Mouse (Mus musculus) ES-E14 (cell line): ENCODE measurements around the gene Anks1b. TPM values are rescaled to one million over a fixed set of nuclear protein-coding genes. Genes with fewer than 3 reads are reported as not detected.

Source experiments
- DNase-seq: peaks from one replicate; pipeline ENCODE4 v3.0.0-alpha.2; 2013; ENCODE audit warnings: low read depth, low spot score
- H3K27ac ChIP-seq: 2 replicates; pipeline ENCODE4 v1.5.1; 2012; ENCODE audit warnings: low read depth, mild to moderate bottlenecking, low read length, moderate library complexity, mixed read lengths; ENCODE audit not compliant: poor library complexity, insufficient read depth, severe bottlenecking
- H3K36me3 ChIP-seq: 2 replicates; pipeline ENCODE4 v1.6.1; 2012; ENCODE audit warnings: mild to moderate bottlenecking, low read length, moderate library complexity, mixed read lengths; ENCODE audit not compliant: control insufficient read depth, poor library complexity, insufficient read depth, severe bottlenecking
- H3K4me1 ChIP-seq, 2 experiments: fragments of 150-350 bp in 1 of 2; sonication (generic) in 1 of 2; 2 replicates each; pipeline ENCODE4 v1.6.1; 2012; ENCODE audit warnings: low read length in 2 of 2, mild to moderate bottlenecking in 1 of 2, mixed read lengths in 1 of 2; ENCODE audit not compliant: control insufficient read depth in 2 of 2, insufficient read depth in 2 of 2, poor library complexity in 1 of 2
- H3K4me3 ChIP-seq, 2 experiments: fragments of 150-350 bp in 1 of 2; sonication (generic) in 1 of 2; 2 replicates each; pipeline ENCODE4 v1.5.1; 2012; ENCODE audit warnings: low read length in 2 of 2, low read depth in 1 of 2, mild to moderate bottlenecking in 1 of 2, mixed read lengths in 1 of 2; ENCODE audit not compliant: insufficient read depth in 1 of 2, poor library complexity in 1 of 2, severe bottlenecking in 1 of 2
- H3K9ac ChIP-seq: 2 replicates; pipeline ENCODE4 v1.6.1; 2012; ENCODE audit warnings: low read depth, mild to moderate bottlenecking, low read length, mixed read lengths; ENCODE audit not compliant: poor library complexity, insufficient read depth, severe bottlenecking
- H3K9me3 ChIP-seq: fragments of 150-350 bp; sonication (generic); 2 replicates; pipeline ENCODE4 v1.6.1; 2012; ENCODE audit warnings: low read depth, mild to moderate bottlenecking, low read length; ENCODE audit not compliant: control insufficient read depth, insufficient read depth
- CHD2 ChIP-seq: IDR thresholded peaks from 2 replicates; pipeline ENCODE4 v1.6.1; 2014; ENCODE audit warnings: mild to moderate bottlenecking, low read depth, low read length, inconsistent platforms
- HCFC1 ChIP-seq: IDR thresholded peaks from 2 replicates; pipeline ENCODE4 v1.6.1; 2012; ENCODE audit warnings: low read length, inconsistent platforms, borderline replicate concordance; ENCODE audit not compliant: insufficient read depth
- MAFK ChIP-seq: IDR thresholded peaks from 2 replicates; pipeline ENCODE4 v1.6.1; 2014; ENCODE audit warnings: mild to moderate bottlenecking, low read depth, low read length, inconsistent platforms; ENCODE audit not compliant: insufficient read depth
- ZC3H11A ChIP-seq: IDR thresholded peaks from 2 replicates; pipeline ENCODE4 v1.6.1; 2012; ENCODE audit warnings: low read depth, mild to moderate bottlenecking, inconsistent platforms, low read length, borderline replicate concordance
- ZNF384 ChIP-seq: IDR thresholded peaks from 2 replicates; pipeline ENCODE4 v1.6.1; 2012; ENCODE audit warnings: low read depth, low read length, inconsistent platforms
- in situ Hi-C, 2 experiments: fragments of 600-800 bp; cut with MboI; formaldehyde crosslinking; loops; one replicate each; pipeline ENCODE4 v1.15.1; 2025; ENCODE audit warnings: low sequenced_read_pairs in 2 of 2, inconsistent platforms in 1 of 2; ENCODE audit not compliant: unreplicated experiment in 2 of 2
- total RNA-seq: library from RNA; depleted of rRNA; stranded (reverse); fragments of 300-350 nt; gene quantifications from 2 replicates; pipeline ENCODE4 v1.2.3, GENCODE M21; 2012

Gene Anks1b
- total RNA-seq, 1 experiment, result 2.6 TPM

DNA sequence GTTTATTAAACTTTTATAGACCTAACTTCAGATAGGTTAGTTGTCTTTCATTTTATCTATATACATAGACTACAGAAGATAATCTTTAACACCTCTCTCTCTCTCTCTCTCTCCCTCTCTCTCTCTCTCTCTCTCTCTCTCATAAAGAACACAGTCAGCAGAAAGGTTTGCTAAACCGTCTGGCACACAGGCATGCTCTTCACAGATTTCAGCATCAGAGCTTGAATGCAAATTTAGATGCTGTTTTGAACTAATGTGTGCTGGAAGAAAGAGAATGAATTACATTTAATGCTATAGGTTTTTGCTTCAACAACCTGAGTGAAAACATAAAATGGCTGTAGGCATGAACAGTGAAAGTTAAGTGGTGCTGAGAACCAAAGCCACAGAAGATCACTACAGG, 429.9 kb downstream of the Anks1b start:
- in situ Hi-C loops, result no loop called here
- Histone ChIP-seq H3K27ac (no peak overlapping the region), H3K9ac (no peak overlapping the region), H3K4me1 (no peaks in the 10 kb centered on the region), H3K9me3 (no peaks in the 10 kb centered on the region), H3K4me3 (no peak overlapping the region), H3K36me3 (no peaks in the 10 kb centered on the region)
- no peak for DNase-seq
- TF ChIP-seq ZC3H11A (no peak), CHD2 (no peak), ZNF384 (no peak), HCFC1 (no peak), MAFK (no peak)

DNA sequence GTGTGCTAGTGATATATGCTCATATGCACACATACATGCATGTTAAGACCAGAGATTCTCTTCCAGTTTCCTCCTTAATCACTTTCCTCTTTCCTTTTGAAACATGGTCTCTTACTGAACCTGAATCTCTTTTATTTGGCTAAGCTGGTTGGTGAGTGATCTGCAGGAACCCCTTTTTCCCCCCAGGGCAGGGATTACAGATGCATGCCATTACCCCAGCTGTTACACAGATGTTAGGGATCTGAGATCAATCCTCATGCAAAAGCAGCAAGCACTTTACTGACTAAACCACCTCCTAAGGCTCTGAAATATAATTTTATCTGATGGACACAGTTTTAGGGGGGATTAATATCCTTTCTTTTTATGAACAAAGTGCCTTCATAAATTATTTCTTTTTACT, 432.8 kb downstream of the Anks1b start:
- Histone ChIP-seq H3K9me3 (no peaks in the 10 kb centered on the region), H3K36me3 (no peaks in the 10 kb centered on the region), H3K27ac (no peak overlapping the region), H3K4me1 (no peaks in the 10 kb centered on the region), H3K9ac (no peak overlapping the region), H3K4me3 (no peak overlapping the region)
- DNase-seq, result no peak
- no peak for TF ChIP-seq MAFK
- TF ChIP-seq ZC3H11A, result no peak
- no peak for TF ChIP-seq CHD2
- no peak for TF ChIP-seq ZNF384
- no peak for TF ChIP-seq HCFC1
- in situ Hi-C loops, result no loop called here

GRCm38 (mm10) chr10:90307931-90308555, 434.7 kb downstream of the Anks1b start:
- Histone ChIP-seq H3K4me3 (no peak overlapping the region), H3K27ac (no peak overlapping the region), H3K9me3 (no peaks in the 10 kb centered on the region), H3K9ac (no peak overlapping the region), H3K4me1 (no peaks in the 10 kb centered on the region), H3K36me3 (no peaks in the 10 kb centered on the region)
- in situ Hi-C loops, result no loop called here
- no peak for TF ChIP-seq ZNF384
- no peak for TF ChIP-seq MAFK
- TF ChIP-seq CHD2, result no peak
- no peak for TF ChIP-seq ZC3H11A
- TF ChIP-seq HCFC1, result no peak
- no peak for DNase-seq

DNA sequence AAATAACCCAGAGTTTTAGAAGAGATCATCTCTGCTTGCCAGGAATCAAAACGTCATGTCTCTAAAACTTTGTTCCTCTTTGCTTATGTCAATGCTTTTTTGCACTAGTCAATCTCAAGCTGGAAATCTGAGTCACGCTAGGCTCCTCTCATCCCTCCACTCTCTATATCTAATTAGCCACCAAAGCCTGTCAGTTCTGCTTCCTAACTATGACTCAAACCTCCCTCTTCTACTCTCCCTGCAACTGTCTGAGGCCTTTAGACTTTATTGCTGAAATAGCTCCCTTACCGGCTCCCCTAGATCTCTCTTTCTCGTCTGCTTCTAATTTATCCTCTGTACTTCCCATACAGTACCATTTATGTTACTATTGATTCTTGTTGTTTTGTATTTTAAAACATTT, 456.5 kb downstream of the Anks1b start:
- TF ChIP-seq ZNF384 (no peak), HCFC1 (no peak), CHD2 (no peak), ZC3H11A (no peak), MAFK (no peak)
- Histone ChIP-seq H3K9ac (no peak overlapping the region), H3K36me3 (no peaks in the 10 kb centered on the region), H3K4me3 (no peak overlapping the region), H3K9me3 (0 out of 2 replicates have a peak, but pooled peaks cover 3% of the 10 kb centered on the region), H3K4me1 (no peaks in the 10 kb centered on the region), H3K27ac (no peak overlapping the region)
- DNase-seq, result no peak
- in situ Hi-C loops, result no loop called here
